Mouse (Mus musculus) lung, postnatal 4 days (tissue): ENCODE measurements around the gene Tnni2.

Source experiments
- DNase-seq, 2 experiments: peaks; one replicate each; pipeline ENCODE4 v3.0.0; 2021

Tnni2 gene

GRCm38 (mm10) chr7:142486751-142487162, 45.1 kb downstream of the Tnni2 start:
- DNase-seq, result peak in 1 of 2 experiments; percentile 21

GRCm38 (mm10) chr7:142487341-142487859, 45.8 kb downstream of the Tnni2 start:
- DNase-seq, result peak; percentile 56 to 62

GRCm38 (mm10) chr7:142488053-142488452, 46.4 kb downstream of the Tnni2 start:
- DNase-seq, result no peak

- peak in 1 of 2 experiments; percentile 24 for DNase-seq
Observed at GRCm38 (mm10) chr7:142493535-142493934, 51.9 kb downstream of the Tnni2 start.
